Mouse (Mus musculus) ZHBTc4 (cell line): ENCODE results near the gene Adarb2.

Experiments
- DNase-seq: peaks from one replicate; pipeline ENCODE4 v3.0.0-alpha.2; 2011; ENCODE audit warnings: low read depth, low spot score

Adarb2 gene

GRCm38 (mm10) chr13:8484592-8485272 lies 282.1 kb downstream of the Adarb2 start:
- DNase-seq: no peak

DNA sequence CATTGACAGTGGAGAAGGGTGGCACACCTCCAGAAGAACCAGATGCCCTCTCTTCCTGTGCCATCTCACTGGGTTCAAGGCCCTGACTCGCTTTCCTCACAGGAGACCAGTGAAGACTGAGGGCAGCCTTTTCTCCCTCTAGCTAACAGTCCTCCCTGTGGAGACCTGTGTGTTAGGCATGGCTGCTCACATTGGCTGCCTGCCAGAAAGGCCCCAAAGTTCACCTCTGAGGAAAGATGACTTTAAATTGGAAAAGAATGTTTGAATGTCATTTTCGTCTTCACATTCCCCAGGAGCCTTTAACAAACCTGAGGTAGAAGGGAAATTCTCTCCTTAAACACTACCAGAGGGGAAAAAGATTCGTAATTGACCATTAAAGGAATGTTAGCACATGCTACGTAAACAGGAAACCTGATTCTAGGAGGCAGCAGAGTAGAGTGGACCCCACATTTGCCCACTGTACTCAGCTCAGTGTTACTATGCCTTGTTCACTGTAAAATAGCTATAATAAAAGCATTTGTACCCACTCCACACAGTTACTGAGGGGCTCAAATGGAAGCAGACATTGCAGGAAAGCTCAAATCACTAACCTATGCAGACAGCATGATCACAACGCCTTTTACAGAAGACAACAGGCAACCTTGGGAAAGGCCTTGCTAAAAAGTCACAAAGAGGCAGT lies 285.2 kb downstream of the Adarb2 start:
- DNase-seq: no peak

DNA sequence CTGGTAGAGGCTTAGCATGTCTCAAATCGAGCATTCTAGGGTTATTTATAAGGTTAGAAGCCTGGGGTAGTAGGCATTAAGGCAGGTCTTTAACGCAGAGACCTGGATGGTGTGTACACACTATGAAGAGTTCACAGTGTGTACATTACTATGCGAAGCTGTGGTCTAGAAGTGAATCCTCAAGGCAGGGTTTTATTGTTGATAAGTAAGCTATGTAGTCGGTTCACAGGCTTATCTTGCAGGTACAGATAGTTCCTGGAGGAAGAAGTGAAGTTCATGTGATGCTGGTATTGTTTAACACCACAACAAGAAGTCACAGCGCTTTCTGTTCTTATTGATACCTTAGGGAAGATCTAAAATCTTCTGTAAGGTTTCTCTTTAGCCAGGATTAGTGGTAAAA lies 290.7 kb downstream of the Adarb2 start:
- no peak for DNase-seq

DNA sequence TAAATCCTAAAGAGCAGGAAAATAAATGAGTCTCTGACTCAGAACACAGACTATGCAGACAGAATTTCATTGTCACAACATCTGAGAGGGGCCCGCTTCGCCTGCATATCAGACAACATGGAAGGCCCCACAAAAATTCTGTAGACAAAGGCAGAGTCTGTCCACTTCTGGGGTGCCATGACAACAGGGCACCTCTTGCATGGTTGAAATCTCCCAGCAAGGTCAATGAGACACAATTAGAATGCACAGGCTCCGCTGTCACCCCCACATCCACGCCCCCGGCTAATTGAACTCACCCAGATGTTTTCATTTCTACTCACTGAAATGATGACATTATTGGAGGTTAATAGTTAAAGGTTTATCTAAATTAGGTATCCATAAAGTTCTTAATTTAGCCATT lies 296.9 kb downstream of the Adarb2 start:
- no peak for DNase-seq

- DNase-seq: no peak
Measured at GRCm38 (mm10) chr13:8511069-8511817, 308.6 kb downstream of the Adarb2 start.

GRCm38 (mm10) chr13:8515979-8516715 lies 313.5 kb downstream of the Adarb2 start:
- DNase-seq: no peak

GRCm38 (mm10) chr13:8519204-8519603 lies 316.5 kb downstream of the Adarb2 start:
- DNase-seq: no peak

DNA sequence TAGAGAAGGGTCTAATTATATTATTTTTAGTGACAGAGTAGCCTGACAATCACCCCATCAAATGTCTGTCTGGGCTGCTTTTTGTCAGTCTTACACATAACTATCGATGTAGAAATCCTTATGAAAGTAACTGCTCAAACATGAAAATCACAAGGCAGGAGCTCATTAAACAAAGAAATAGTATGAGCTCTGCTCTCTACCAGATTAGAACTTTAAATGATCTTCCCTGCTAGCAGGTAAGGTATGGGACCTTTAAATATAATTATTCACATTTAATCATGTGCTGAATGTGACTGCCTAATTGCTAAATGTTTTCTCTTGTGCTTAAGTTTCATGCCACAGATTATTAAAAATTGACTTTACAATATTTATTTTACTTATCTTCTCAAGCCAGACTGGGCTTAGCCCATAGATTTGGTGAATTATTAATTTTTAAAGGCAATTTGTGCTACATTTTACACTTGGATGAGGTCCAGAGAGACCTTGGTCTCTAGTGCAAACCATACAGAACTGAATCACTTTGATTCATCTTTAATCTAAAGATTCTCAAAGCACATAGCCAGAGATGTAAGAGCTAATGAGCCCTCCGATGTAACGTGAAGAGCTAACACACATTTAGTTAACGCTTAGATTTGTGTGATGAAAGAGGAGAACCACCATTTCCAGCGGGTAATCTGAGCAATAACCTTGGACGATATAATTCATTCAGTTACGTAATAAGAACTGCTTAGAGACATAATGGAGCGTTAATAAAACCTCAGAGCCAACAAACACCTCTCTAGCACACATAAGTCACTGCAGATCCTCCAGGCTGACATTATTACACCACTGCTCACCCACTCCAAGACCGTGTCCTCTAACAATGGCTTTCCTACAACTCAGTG lies 323.3 kb downstream of the Adarb2 start:
- no peak for DNase-seq

DNA sequence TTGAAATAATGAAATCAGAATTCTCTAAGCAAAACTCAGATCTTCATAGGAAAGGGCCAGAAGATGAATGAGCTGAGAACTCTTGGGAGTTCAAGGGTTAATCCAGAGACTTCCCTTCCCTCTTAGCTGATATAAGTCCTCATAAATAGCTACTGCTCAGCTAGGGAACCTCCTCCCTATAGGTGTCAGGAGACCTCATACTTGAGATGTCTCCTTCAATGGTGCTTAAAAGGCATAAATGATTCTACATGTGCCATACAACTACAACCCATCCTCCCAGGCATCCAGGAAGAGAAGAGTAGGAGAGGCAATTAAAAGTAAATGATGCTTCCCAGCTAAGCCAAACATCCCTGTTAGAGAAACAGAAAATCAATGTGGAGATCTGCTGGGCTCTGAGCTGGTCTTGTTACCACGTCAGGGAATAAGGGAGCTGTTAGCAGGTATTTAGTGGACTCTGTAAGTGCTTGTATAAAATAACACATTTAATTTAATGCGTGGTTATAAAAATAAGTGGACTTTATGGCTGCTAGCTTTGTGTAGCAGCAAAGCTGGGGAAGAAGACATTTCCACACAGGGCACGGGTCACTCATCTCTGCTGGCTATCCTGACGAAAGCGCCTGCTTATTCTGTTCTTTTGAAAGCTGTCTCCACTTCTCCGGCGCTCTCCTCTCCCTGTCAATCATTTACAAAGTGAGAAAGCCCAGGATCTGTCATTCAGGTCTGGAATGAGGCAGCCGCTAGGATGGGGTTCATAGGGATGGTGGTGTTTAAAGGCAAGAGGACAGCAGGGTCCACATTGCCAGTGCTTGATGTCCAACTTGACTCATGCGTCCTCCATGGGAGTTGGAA lies 331.8 kb downstream of the Adarb2 start:
- DNase-seq: no peak

GRCm38 (mm10) chr13:8538481-8538880 lies 335.8 kb downstream of the Adarb2 start:
- DNase-seq: no peak

DNA sequence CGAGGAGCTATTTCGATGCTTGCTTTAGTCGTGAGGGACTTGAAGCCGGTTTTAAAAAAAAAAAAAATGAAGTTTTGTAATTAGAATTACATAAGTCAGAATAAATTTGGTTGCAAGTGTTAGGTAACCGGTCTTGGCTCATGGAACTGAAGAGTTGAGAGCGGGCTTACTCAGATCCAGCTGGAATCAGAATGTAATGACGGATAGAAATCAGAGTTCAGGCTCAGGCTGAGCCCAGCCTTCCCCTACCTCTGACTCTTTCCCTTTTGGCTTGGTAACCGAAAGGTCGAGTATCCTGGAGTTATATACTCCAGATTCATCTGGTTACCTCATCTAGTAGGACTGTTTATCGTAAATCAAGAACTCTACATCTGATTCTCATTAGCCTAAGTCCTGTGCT lies 336.2 kb downstream of the Adarb2 start:
- no peak for DNase-seq

DNA sequence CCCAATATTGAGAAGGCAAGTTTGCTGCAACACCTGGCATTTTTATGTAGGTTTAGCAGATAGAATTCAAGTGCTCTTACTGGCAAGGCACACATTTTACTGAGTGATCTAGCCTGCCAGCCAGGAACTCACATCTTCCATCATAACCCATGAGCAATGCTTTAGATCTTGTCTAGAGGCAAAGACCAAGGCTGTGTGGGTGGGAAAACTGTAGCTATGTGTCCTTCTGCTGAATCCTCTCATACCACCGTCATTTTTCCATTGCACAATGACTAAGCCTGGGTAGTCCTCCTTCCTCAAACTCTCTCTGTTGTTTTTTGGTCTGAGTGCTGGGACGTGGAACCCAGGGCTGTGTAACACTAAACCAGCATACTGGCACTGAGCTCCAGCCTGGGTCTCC lies 340.0 kb downstream of the Adarb2 start:
- no peak for DNase-seq

GRCm38 (mm10) chr13:8552242-8552641 lies 349.6 kb downstream of the Adarb2 start:
- DNase-seq: no peak

GRCm38 (mm10) chr13:8557784-8558183 lies 355.1 kb downstream of the Adarb2 start:
- DNase-seq: no peak

DNA sequence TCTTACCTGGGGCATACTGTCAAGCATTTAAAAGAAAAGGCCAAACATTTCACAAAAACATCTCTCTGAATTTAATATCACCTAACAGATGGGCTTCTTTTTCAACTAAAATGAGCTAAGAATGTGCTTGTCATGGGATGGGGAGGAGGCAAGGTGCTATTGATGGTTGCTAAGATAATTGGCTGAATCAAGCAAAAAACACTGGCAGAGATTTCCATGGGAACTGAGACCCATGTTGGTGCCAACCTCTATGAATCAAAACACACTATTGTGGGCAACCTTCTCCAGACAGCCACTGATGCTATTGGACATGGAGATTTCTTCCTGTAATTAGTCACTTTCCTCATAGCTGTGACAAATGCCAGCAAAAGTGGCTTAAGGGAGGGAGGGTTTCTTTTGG lies 357.8 kb downstream of the Adarb2 start:
- no peak for DNase-seq

GRCm38 (mm10) chr13:8563161-8563560 lies 360.5 kb downstream of the Adarb2 start:
- no peak for DNase-seq

DNA sequence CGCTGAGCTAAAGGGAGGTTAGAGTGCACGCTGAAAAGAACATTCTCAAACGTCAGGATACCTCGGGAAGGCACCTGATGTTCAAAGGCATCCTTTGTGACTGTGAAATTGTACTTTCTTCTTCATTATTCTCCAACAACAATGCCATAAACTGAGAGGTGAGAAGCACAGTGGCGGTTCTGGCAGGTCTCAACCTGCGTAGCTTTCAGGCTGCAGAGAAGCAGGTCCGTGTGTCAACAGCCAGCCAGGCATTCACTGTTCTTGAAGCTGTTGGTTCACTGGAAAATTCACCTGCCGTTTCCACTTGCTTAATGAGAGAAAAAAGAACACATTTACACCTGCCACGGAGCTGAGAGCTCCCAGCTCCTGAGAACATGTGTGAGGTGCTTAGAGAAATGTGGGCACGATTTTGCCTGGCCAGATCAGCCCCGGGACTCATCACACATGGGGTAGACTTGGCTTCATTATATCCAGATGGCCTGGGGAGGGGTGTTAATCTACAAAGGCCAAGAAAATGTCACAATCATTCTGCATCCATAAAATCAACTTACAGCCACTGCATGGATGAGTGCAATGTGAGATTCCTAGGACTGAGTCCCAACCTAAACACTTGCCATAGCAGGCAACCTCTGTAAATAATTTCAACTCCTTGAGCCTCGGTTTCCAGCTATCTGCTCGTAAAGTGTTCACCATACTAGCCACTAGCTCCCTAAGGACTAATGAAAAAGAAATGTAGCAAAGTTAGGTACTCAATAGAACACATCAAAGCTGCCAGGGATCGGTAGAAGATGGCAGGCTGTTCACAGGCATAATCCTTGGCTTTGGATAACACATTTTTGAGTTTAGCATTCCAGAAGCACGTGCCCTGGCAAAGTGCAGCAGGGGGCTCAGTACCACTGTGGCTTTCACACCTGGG lies 364.7 kb downstream of the Adarb2 start:
- no peak for DNase-seq

DNA sequence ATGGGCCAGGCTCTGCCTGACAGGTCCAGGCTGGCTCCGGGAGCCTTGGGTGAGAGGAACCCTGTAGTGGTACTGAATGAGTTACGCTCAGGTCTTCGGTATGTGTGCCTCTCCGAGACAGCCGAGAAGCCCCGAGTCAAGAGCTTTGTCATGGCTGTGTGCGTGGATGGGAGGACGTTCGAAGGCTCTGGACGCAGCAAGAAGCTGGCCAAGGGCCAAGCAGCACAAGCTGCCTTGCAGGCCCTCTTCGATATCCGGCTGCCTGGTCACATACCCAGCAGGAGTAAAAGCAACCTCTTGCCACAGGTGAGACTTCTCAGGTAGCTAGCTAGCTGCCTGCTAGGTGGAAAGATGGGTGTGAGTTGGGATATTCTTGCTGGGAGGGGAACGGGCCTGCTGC lies 367.6 kb downstream of the Adarb2 start:
- DNase-seq: no peak

DNA sequence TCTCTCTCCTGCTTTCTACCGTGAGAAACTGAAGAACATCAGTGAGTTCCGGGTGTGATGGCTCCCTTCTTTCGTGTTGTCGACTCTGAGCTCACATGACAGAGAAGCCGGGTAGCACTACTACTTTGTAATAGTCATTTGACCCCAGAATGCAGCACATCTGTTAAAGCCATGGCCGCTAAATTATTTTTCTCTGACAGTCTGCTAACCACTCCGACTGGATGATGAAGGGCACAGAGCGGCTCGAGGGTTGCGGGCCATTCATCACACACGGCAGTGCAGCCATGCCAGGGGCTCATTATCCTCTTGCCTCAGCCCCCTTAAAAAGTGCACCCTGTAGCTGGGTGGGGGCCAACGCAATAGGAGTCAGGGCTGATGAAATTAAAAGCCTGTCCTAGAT lies 371.2 kb downstream of the Adarb2 start:
- DNase-seq: no peak
